Mouse (Mus musculus): ENCODE data around the gene Gpkow.
A peak's percentile ranks its signal among the peaks of the same experiment; 100 is the strongest.
"Not testable (repeated sequence)": the region's sequence is repeated elsewhere in the genome, so short reads cannot be mapped to it uniquely, and the experiment has no call there.

Gene Gpkow

GRCm38 (mm10) chrX:7750432-7751116 lies 53.6 kb downstream of the Gpkow start, which contains the start of gene Ccdc120:
TSS of gene Ccdc120 (minus strand) at chrX:7750905.
- DNase-seq = peak; percentile 75

GRCm38 (mm10) chrX:7753627-7754026 lies 56.7 kb downstream of the Gpkow start:
- DNase-seq = not testable (repeated sequence)

Data from kidney, adult 11 months (tissue).